Mouse (Mus musculus): ENCODE data around the gene Ptpn7. TPM values are rescaled to one million over a fixed set of nuclear protein-coding genes. Genes with fewer than 3 reads are reported as not detected.
A peak's percentile ranks its signal among the peaks of the same experiment; 100 is the strongest.

Gene Ptpn7
- polyA plus RNA-seq, 1 experiment from 2014 or later = 2.3 TPM

DNA sequence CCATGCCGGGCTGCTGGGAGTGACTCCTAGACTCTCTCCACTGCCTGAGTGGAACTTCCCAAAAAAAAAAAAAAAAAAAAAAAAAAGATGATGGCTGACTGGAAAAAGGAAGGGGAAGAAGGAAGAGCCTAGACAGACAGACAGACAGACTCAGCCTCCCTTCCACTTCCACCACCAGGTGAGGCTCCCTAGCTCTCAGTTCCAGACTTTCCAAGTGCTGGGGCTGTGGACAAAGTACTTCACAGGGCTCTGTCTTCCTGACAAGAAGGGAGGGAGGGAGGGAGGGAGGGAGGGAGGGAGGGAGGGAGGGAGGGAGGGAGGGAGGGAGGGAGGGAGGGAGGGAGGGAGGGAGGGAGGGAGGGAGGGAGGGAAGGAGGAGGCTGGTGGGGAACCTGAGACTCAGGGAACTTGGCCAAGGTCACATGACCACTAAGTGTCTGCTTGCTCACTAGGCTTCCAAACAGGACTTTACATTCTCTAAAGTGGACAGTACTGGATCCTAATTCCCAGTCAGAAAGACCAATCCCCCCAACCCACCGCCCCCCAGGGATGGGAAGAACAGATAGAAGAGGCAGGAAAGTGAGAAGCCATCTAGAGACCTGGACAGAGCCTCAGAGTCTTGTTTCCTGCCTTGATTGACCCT, 2.0 kb upstream of the Ptpn7 start:
- H3K27me3 ChIP-seq (ENCODE audit: poor library complexity, severe bottlenecking) = peaks cover 26% of the 10 kb centered on the region
- H3K36me3 ChIP-seq (replicated peaks) = no peaks in the 10 kb centered on the region
- 75% methylated on average over 2 of the region's 2 CpGs for WGBS
- H3K9me3 ChIP-seq = no peaks in the 10 kb centered on the region
- H3K4me1 ChIP-seq = peaks cover 59% of the 10 kb centered on the region
- no peak for DNase-seq (ENCODE audit: extremely low spot score, low spot score)
- no peak overlapping the region for H3K27ac ChIP-seq
- H3K4me3 ChIP-seq = no peak overlapping the region

DNA sequence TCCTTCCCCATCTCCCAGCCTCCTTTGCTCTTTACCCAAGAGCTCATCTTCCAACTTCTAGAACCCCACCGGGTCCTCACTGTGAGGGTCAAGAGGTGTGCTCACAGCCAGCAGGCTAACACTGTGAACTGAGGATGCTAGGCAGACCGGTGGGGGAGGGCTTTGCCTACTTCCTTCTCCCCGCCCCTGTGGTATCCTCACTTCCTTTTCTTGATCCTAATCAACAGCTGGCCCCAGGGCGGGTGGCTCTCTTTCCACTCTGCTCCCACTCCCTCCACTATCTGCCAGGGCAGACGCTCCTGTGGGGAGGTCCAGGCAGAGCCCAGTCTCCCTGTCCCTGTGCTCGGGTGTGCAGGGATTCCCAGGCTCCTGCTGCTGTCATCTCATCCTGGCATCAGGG, 1.5 kb upstream of the Ptpn7 start:
- 49% methylated on average over 6 of the region's 6 CpGs for WGBS
- H3K36me3 ChIP-seq (replicated peaks) = no peaks in the 10 kb centered on the region
- no peaks in the 10 kb centered on the region for H3K9me3 ChIP-seq
- H3K27me3 ChIP-seq (ENCODE audit: poor library complexity, severe bottlenecking) = peaks cover 26% of the 10 kb centered on the region
- H3K4me3 ChIP-seq = no peak overlapping the region
- H3K4me1 ChIP-seq = peaks cover 55% of the 10 kb centered on the region
- no peak for DNase-seq (ENCODE audit: extremely low spot score, low spot score)
- peak overlapping the region; percentile 54 for H3K27ac ChIP-seq

DNA sequence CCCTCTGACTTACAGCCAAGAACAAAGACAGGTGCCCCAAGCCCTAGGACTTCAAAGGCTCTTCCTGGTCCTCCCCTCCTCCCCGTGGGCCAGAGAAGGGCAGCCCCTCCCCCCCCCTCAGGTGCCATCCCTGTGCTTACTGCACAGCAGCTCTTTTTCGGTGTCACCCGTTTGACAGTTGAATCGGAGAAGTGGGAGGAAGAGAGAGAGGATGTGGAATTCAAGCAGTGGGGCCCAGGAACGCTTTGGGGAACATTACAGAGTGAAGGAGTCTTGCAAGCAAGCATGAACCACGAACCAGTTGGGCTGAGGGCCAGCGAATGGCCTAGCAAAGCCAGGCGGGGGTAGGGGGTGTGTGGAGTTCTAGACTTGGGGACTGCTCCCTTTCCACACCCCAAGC, 940 bp upstream of the Ptpn7 start:
- peaks cover 26% of the 10 kb centered on the region for H3K27me3 ChIP-seq (ENCODE audit: poor library complexity, severe bottlenecking)
- 72% methylated on average over 8 of the region's 8 CpGs for WGBS
- no peaks in the 10 kb centered on the region for H3K36me3 ChIP-seq (replicated peaks)
- no peaks in the 10 kb centered on the region for H3K9me3 ChIP-seq
- H3K4me1 ChIP-seq = peaks cover 50% of the 10 kb centered on the region
- H3K27ac ChIP-seq = peak overlapping the region; percentile 54
- no peak overlapping the region for H3K4me3 ChIP-seq
- no peak for DNase-seq (ENCODE audit: extremely low spot score, low spot score)

DNA sequence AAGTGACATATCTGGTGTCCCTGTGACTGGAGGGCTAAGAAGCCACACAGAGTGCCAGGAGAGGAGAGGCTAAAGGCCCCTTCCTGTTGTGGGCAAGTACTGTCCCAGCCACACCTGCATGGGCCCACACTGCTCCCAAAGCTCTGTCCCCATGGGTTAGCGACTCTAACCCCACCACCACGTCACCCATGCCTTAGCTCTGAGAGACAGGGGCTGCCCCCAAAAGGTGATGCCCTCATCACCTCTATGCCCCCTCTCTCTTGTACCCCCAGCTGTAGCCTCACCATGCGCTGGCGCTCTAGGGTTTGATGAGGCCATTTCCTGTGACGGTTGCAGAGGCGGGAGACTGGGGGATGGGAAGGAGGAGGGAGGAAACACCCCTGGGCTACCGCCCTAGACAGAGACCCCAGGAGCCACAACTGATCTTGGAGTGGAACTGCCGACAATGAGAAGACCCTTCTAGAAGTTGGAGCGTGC, 431 bp downstream of the Ptpn7 start:
- Histone ChIP-seq H3K9me3 (no peaks in the 10 kb centered on the region), H3K36me3 (replicated peaks) (no peaks in the 10 kb centered on the region), H3K27me3 (ENCODE audit: poor library complexity, severe bottlenecking) (peaks cover 22% of the 10 kb centered on the region), H3K27ac (0 out of 2 replicates have a peak overlapping the region, but pooled peaks have one; percentile 3), H3K4me3 (no peak overlapping the region), H3K4me1 (peaks cover 40% of the 10 kb centered on the region)
- WGBS = 85% methylated on average over 9 of the region's 9 CpGs
- no peak for DNase-seq (ENCODE audit: extremely low spot score, low spot score)

DNA sequence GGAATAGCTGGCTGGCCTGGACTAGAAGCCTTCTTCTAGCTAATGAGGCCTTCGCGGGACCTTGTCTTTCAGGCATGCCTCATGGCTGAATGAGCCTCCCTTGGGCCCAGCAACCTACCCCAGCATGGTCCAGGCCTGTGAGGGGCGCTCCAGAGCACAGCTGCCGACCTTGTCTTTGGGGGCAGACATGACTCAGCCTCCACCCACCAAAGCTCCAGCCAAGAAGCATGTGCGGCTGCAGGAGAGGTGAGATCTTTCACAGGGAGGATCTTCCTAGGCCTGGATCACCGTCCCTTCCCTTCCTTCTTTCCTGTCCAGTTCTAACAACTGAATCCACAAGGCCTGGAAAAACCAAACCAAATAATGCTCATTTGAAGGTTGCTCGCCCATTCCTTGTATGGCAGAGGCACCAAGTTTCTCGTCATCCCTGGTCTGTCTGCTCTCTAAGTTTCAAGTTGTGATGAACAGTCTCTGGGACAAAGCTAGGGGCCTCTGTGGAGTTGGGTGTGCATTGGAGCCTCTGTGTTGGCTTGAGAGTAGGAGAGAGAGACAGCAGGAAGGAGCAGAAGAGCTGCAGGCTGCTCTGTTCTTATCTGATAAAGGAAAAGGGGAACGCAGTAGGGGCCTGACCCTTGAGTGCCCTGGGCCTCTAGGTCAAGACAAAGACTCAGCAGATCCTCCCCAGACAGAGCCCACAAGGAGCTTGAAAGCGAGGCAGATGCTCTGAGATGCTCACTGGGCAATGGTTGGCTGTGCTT, 1.4 kb downstream of the Ptpn7 start:
- peaks cover 13% of the 10 kb centered on the region for H3K27me3 ChIP-seq (ENCODE audit: poor library complexity, severe bottlenecking)
- H3K4me3 ChIP-seq = no peak overlapping the region
- DNase-seq (ENCODE audit: extremely low spot score, low spot score) = no peak
- H3K9me3 ChIP-seq = no peaks in the 10 kb centered on the region
- 84% methylated on average over 10 of the region's 10 CpGs for WGBS
- no peaks in the 10 kb centered on the region for H3K36me3 ChIP-seq (replicated peaks)
- H3K27ac ChIP-seq = no peak overlapping the region
- peaks cover 31% of the 10 kb centered on the region for H3K4me1 ChIP-seq

DNA sequence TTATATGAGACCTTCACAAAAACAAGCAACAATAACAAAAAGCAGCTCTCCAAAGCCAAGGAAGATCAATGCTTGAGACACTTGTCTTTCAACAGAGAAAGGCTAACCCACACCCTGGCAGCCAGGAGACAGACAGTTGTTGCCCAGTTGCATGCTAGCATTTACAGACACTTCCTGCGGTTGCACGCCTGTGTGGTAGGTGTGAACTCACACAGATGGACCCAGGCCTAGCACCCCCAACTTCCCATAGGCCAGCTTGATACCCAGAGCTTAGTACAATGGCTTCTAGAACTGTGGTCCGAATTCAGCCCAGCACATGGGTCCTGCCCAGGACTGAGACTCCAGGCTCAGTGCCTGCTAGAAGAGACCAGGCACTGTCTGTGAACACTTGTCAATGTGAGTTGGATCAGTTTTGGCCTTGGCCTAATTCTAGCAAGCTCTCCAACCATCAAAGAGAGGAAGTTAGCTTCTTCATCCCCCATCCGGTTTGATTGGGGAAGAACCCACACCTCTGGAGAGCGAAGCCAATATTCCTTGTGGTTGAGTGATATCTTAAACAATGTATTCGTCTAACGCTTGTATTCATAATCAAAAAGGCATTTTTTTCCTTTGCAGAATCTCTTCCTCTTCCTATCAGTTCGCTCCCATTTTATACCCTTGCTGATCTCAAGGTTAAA, 2.7 kb downstream of the Ptpn7 start:
- 92% methylated on average over 8 of the region's 8 CpGs for WGBS
- no peak overlapping the region for H3K4me3 ChIP-seq
- no peak for DNase-seq (ENCODE audit: extremely low spot score, low spot score)
- no peaks in the 10 kb centered on the region for H3K9me3 ChIP-seq
- H3K4me1 ChIP-seq = peaks cover 19% of the 10 kb centered on the region
- no peaks in the 10 kb centered on the region for H3K36me3 ChIP-seq (replicated peaks)
- H3K27ac ChIP-seq = no peak overlapping the region
- H3K27me3 ChIP-seq (ENCODE audit: poor library complexity, severe bottlenecking) = no peaks in the 10 kb centered on the region

DNA sequence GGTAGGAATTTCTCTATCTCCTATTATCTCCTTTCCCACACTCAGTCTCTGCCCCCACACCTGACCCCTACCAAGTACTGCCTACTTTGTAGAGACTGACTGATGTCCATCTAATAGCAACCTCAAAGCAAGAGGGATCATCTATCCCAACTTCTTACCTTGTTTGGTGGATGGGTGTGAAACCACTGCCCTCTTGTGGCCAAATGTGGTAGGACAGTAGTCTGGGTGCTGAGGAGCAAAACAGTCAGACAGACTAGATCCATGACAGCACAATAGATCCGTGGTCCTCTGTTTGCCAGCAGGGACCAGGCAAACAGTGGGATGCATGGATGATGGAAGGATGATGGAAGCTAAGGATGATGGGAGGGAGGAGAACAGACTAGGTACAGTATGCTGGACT, 4.0 kb downstream of the Ptpn7 start:
- DNase-seq (ENCODE audit: extremely low spot score, low spot score) = peak; percentile 82
- no peaks in the 10 kb centered on the region for H3K36me3 ChIP-seq (replicated peaks)
- H3K4me1 ChIP-seq = peaks cover 10% of the 10 kb centered on the region
- H3K4me3 ChIP-seq = no peak overlapping the region
- H3K27me3 ChIP-seq (ENCODE audit: poor library complexity, severe bottlenecking) = no peaks in the 10 kb centered on the region
- 26% methylated on average over 1 of the region's 1 CpGs for WGBS
- H3K9me3 ChIP-seq = no peaks in the 10 kb centered on the region
- H3K27ac ChIP-seq = no peak overlapping the region

DNA sequence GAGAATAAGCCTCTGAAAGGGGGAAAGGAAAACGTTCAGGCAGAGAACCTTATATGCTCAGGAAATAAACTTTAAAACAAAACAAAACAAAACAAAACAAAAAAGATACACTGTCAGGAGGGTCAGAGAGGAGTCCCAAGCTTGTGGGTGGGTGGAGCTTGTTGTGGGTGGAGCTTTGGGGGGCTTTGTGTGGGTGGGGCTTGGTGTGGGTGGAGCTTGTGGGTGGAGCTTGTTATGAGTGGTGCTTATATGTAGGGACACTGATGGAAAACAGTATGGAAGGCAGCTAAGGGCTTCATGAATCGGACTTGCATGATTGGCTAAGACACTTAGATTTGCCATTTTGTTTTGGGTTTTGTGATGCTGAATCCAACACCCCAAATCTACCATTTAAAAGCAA, 7.4 kb downstream of the Ptpn7 start:
- Histone ChIP-seq H3K4me3 (no peak overlapping the region), H3K9me3 (no peaks in the 10 kb centered on the region), H3K4me1 (no peaks in the 10 kb centered on the region), H3K27me3 (ENCODE audit: poor library complexity, severe bottlenecking) (peaks cover 23% of the 10 kb centered on the region), H3K27ac (no peak overlapping the region), H3K36me3 (replicated peaks) (no peaks in the 10 kb centered on the region)
- DNase-seq (ENCODE audit: extremely low spot score, low spot score) = no peak
- 77% methylated on average over 2 of the region's 2 CpGs for WGBS

DNA sequence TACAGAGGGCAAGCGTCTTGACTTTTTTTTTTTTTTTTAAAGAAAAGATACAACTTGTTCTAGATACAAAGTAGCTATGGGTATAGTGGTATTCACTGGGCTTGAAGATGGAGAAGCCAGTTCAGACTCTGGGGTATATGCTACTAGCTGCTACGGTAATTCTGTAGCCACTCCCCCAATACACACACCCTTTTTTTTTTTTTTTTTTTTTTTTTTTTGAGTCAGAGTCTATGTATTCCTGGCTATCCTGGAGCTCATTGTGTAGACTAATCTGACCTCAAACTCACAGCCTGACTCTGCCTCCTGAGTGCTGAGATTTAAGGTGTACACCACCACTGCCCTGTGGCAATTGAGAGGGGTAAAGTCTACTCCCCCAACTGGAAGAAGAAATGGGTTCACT, 10.0 kb downstream of the Ptpn7 start:
- no peaks in the 10 kb centered on the region for H3K9me3 ChIP-seq
- peaks cover 35% of the 10 kb centered on the region for H3K27me3 ChIP-seq (ENCODE audit: poor library complexity, severe bottlenecking)
- no peak overlapping the region for H3K4me3 ChIP-seq
- H3K27ac ChIP-seq = no peak overlapping the region
- DNase-seq (ENCODE audit: extremely low spot score, low spot score) = no peak
- H3K4me1 ChIP-seq = peaks cover 11% of the 10 kb centered on the region
- 86% methylated on average over 2 of the region's 2 CpGs for WGBS
- H3K36me3 ChIP-seq (replicated peaks) = no peaks in the 10 kb centered on the region

DNA sequence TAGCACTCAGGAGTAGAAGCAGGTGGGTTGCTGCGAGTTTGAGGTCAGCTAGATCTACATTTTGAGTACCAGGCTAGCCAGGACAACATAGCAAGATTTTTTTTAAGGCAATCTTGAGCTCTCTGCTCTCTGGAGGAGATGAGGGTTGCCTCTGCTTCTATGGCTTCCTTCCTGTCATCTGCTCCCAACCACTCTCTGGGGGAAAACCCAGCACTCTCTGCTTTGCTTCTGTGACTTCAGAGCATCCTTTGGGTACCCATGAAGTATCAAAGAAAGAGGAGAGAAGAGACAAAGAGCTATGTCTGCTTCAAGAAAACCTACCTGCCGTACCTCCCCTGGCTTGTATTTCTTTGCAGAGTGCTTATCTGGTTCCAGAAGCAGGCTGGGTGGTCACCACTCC, 11.4 kb downstream of the Ptpn7 start:
- Histone ChIP-seq H3K27ac (no peak overlapping the region), H3K36me3 (replicated peaks) (no peaks in the 10 kb centered on the region), H3K4me1 (peaks cover 26% of the 10 kb centered on the region), H3K27me3 (ENCODE audit: poor library complexity, severe bottlenecking) (peaks cover 35% of the 10 kb centered on the region), H3K9me3 (no peaks in the 10 kb centered on the region), H3K4me3 (no peak overlapping the region)
- WGBS = 80% methylated on average over 2 of the region's 2 CpGs
- no peak for DNase-seq (ENCODE audit: extremely low spot score, low spot score)

DNA sequence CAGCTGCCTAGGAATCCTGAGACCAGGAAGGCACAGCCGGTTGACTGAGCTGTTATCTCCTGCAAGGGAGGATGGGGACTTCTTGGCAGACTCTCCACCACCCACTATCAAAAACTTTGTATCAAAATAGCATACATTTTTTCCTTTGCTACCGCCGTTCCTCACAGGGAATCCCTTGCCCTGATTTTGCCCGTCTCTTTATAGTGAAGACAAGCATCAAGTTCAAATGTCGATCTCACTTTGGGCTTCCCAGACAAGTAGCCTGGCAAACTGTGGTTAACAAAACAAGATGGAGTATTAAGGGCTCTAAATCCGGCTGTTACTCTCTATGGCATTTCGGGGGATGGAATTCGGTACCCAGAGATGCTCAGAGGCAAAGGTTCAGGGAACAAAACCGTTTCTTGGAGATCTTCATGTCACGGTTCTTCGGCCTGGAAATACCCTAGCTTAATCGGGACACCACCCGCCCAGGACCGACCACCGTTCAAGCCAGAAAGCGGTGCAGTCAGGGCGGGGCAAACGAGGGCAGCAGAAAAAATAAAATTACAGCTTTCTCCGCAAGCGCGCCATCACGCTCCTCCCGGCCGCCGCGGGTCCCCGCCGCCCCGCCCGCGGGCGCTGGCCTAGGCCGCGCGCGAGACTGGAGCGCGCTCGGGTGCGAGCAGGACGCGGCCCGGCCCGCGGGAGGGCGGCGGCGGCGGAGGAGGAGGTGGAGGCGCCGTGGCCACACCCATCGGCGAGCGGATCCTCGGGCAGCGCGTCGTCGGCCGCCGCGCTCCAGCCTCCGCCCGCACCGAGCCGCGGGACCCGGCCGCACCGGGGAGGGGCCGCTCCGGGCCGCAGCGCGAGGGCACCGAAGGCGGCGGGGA, 13.8 kb downstream of the Ptpn7 start, which contains the start of gene Arl8a:
Gene Arl8a, plus strand, starts transcription at position 748 of the 869 bp plus-strand sequence.
- H3K36me3 ChIP-seq (replicated peaks) = peaks cover 7% of the 10 kb centered on the region
- WGBS = under 1% methylated on average over 78 of the region's 78 CpGs
- H3K27ac ChIP-seq = peak within 1 kb of the TSS; percentile 92
- peak within 1 kb of the TSS; percentile 96 for H3K4me3 ChIP-seq
- peaks cover 28% of the 10 kb centered on the region for H3K4me1 ChIP-seq
- peaks cover 35% of the 10 kb centered on the region for H3K27me3 ChIP-seq (ENCODE audit: poor library complexity, severe bottlenecking)
- peak; percentile 73 for DNase-seq (ENCODE audit: extremely low spot score, low spot score)
- no peaks in the 10 kb centered on the region for H3K9me3 ChIP-seq

All from forebrain, embryonic 10.5 days (tissue).